In the genomic region with DNA sequence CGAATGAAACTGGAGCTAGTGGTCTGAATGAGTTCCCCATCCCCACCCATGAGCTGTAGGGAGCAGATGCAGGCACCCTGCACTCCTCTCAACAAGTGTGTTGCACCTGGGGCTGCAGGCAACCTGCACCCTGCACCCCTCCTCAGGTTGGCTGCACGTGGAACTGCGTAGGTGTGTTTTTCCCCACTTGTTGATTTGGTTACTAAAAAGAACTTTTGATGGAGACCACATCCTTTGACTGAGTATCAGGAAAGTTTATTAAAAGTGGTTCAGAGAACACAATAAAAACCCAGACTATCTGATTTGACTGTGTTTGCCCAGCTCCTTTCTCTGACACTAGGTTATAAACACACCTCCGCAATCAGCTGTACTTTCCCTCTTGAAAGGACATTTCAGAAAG, we compare ENCODE assay signal across 23 mouse cellular contexts.
DNase-seq lines count a peak whose midpoint lies in the region; ATAC-seq lines count a peak whose summit lies in the region.
"Had no signal": no experiment of that assay in that cellular context is flagged by ENCODE, and none has a peak within 500 bp of the region (broad histone marks: within the 10 kb centered on the region; RNA-seq: fewer than 3 reads in every experiment).

No protein-coding gene starts in this region.

- H3K4me1 ChIP-seq in midbrain, embryonic 11.5 days (ENCODE audit: control insufficient read depth, insufficient read depth, low read length), result no peaks in the 10 kb centered on the region
- H3K4me1 ChIP-seq: embryonic facial prominence, embryonic 12.5 days; heart, embryonic 15.5 days; hindbrain, embryonic 15.5 days; midbrain, embryonic 13.5 days; neural tube, embryonic 13.5 days had no signal

- no peak overlapping the region for H3K27ac ChIP-seq in midbrain, embryonic 11.5 days (ENCODE audit: low read depth, low read length)
- H3K27ac ChIP-seq: embryonic facial prominence, embryonic 12.5 days; heart, adult 2 months; heart, embryonic 15.5 days; hindbrain, embryonic 15.5 days; layer of hippocampus, adult 2 months; midbrain, embryonic 13.5 days; neural tube, embryonic 13.5 days had no signal

- no peaks in the 10 kb centered on the region for H3K9me3 ChIP-seq in midbrain, embryonic 11.5 days (ENCODE audit: control insufficient read depth, low read length)
- H3K9me3 ChIP-seq: embryonic facial prominence, embryonic 12.5 days; heart, embryonic 15.5 days; hindbrain, embryonic 15.5 days; midbrain, embryonic 13.5 days; neural tube, embryonic 13.5 days had no signal

- no peaks in the 10 kb centered on the region for H3K36me3 ChIP-seq in midbrain, embryonic 11.5 days (ENCODE audit: control insufficient read depth, insufficient read depth, low read length)
- H3K36me3 ChIP-seq: embryonic facial prominence, embryonic 12.5 days; heart, embryonic 15.5 days; hindbrain, embryonic 15.5 days; midbrain, embryonic 13.5 days; neural tube, embryonic 13.5 days had no signal

- no peak overlapping the region for H3K9ac ChIP-seq in midbrain, embryonic 11.5 days (ENCODE audit: low read length)
- H3K9ac ChIP-seq: embryonic facial prominence, embryonic 12.5 days; heart, embryonic 15.5 days; hindbrain, embryonic 15.5 days; midbrain, embryonic 13.5 days; neural tube, embryonic 13.5 days had no signal

- no peaks in the 10 kb centered on the region for H3K27me3 ChIP-seq in midbrain, embryonic 11.5 days (ENCODE audit: control insufficient read depth, insufficient read depth, low read length)
- H3K27me3 ChIP-seq: embryonic facial prominence, embryonic 12.5 days; heart, embryonic 15.5 days; hindbrain, embryonic 15.5 days; midbrain, embryonic 13.5 days; neural tube, embryonic 13.5 days had no signal

- H3K4me2 ChIP-seq in midbrain, embryonic 11.5 days, result no peak overlapping the region
- H3K4me2 ChIP-seq: embryonic facial prominence, embryonic 12.5 days; heart, embryonic 15.5 days; hindbrain, embryonic 15.5 days; midbrain, embryonic 13.5 days; neural tube, embryonic 13.5 days had no signal

- 89% methylated on average over 4 of the region's 4 CpGs for WGBS in midbrain, embryonic 11.5 days

- ATAC-seq in midbrain, embryonic 11.5 days (ENCODE audit: low FRiP score), result no peak
- ATAC-seq: intestine, embryonic 16.5 days; midbrain, embryonic 13.5 days; Patski had no signal

- peak; percentile 4 to 20 for DNase-seq in thymus, adult 18-20 months
- no peak for DNase-seq in thymus, postnatal 0 days (ENCODE audit: low spot score)
- DNase-seq in T-cell, adult 2 months (ENCODE audit: low spot score), result peak; percentile 88
- DNase-seq in spleen, postnatal 36 days (ENCODE audit: low spot score in 2 of 2), result peak; percentile 24 to 34
- no peak for DNase-seq in Muller cell, postnatal 12 days (ENCODE audit: inconsistent ontology term)
- DNase-seq in ovary, adult 18-20 months (ENCODE audit: low spot score), result no peak
- DNase-seq in midbrain, embryonic 11.5 days (ENCODE audit: low spot score, missing footprints), result no peak
- DNase-seq: adrenal gland, postnatal 10 days; cerebellum, adult 18-20 months; cerebellum, postnatal 14 days; gastrocnemius, postnatal 25 days; heart, adult 2 months; heart, postnatal 36 days; kidney, postnatal 25 days; layer of hippocampus, postnatal 36 days had no signal

- H3K4me3 ChIP-seq in midbrain, embryonic 11.5 days (ENCODE audit: low read depth, low read length), result no peak overlapping the region
- H3K4me3 ChIP-seq: embryonic facial prominence, embryonic 12.5 days; heart, adult 2 months; heart, embryonic 15.5 days; hindbrain, embryonic 15.5 days; layer of hippocampus, adult 2 months; midbrain, embryonic 13.5 days; neural tube, embryonic 13.5 days had no signal

Comparison
In these comparisons a context has a peak if more than half of its experiments do, and no peak if none do; other contexts are left out.
1. DNase-seq: peak in thymus, adult 18-20 months (2 of 2), T-cell, adult 2 months (single experiment) and spleen, postnatal 36 days (2 of 2); none in thymus, postnatal 0 days (single experiment), Muller cell, postnatal 12 days (single experiment), ovary, adult 18-20 months (single experiment) and midbrain, embryonic 11.5 days (single experiment).